Mouse (Mus musculus): ENCODE results near the gene Zfp691. TPM values are rescaled to one million over a fixed set of nuclear protein-coding genes. Genes with fewer than 3 reads are reported as not detected.

The Zfp691 gene
- total and polyA plus RNA-seq, 3 experiments, result 6.7 to 9.9 TPM; not detected in 1

DNA sequence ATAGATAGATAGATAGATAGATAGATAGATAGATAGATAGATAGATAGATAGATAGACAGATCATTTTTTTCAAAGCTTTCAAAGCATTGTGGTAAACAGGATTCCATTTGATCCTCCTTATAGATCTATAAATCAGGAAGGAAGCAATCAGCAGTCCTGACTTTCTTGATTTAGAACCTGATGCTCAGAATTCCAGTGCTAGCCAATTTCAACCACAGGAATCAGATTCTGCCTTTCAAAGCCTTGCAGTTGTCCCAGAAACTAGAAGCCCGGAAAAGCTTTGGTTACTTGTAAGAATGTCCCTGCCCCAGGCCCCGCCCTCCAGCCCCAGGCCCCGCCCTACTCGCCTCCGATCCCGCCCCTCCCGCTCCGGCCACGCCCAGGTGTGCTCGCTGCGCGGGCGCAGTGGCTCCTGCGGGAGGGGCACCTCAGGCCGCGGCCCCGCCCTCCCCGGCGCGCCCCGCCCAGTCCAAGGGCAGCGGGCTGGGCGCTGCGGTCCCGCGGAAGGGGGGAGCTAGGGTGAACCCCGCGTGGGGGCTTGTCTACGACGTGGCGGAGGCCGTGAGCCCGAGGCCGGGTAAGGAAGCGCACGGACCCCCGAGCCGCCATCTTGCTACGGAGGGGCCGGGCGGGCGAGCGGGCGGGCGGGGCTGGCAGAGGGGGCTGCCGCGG is 21.1 kb upstream of the Zfp691 start, which contains the start of gene Svbp:
Gene Svbp, plus strand, starts transcription at position 398 of the 673 bp plus-strand sequence.
- Histone ChIP-seq H3K9ac (ENCODE audit: control insufficient read depth, low read depth, low read length, poor library complexity, severe bottlenecking) (peak within 1 kb of the TSS; percentile 88), H3K4me1 (ENCODE audit: control insufficient read depth in 1 of 2, insufficient read depth in 2 of 2, low read length in 2 of 2) (peaks cover 19 to 36% of the 10 kb centered on the region in 2 experiments), H3K27me3 (ENCODE audit: control insufficient read depth in 1 of 2, insufficient read depth in 2 of 2, low read length in 2 of 2) (no peaks in the 10 kb centered on the region), H3K36me3 (ENCODE audit: control insufficient read depth in 1 of 2, insufficient read depth in 2 of 2, low read length in 2 of 2) (peaks cover 0 to 44% of the 10 kb centered on the region in 2 experiments; a peak in 2 of 4 replicates), H3K9me3 (replicated peaks; ENCODE audit: insufficient read depth, low read length) (no peaks in the 10 kb centered on the region), H3K79me2 (ENCODE audit: control insufficient read depth, insufficient read depth, low read length, poor library complexity) (peaks cover 5% of the 10 kb centered on the region; the same call in 1 of the 2 replicates), H3K27ac (ENCODE audit: control insufficient read depth, low read depth, low read length) (peak within 1 kb of the TSS; percentile 100), H3K4me3 (ENCODE audit: control insufficient read depth in 1 of 2, insufficient read depth in 1 of 2, low read depth in 2 of 2, low read length in 2 of 2) (peak within 1 kb of the TSS; percentile 84 to 88)
- TF ChIP-seq NELFE (IDR thresholded peaks at IDR 0.05; ENCODE audit: low read depth, low read length) (peak; percentile 46; the same call in 1 of the 2 replicates), GATA1 (IDR thresholded peaks at IDR 0.05; ENCODE audit: low read depth, low read length) (peak; percentile 55; the same call in 1 of the 2 replicates), SIN3A (IDR thresholded peaks at IDR 0.05; ENCODE audit: low read length) (peak; percentile 44; the same call in 1 of the 2 replicates), RCOR1 (IDR thresholded peaks at IDR 0.05; ENCODE audit: low read depth, low read length) (peak; percentile 90), ETS1 (IDR thresholded peaks at IDR 0.05; ENCODE audit: low read depth, low read length) (no peak), MAZ (IDR thresholded peaks at IDR 0.05; ENCODE audit: low read depth, low read length) (peak; percentile 88; the same call in 1 of the 2 replicates), MYB (IDR thresholded peaks at IDR 0.05; ENCODE audit: low read depth, low read length) (no peak), POLR2A (IDR thresholded peaks at IDR 0.05; ENCODE audit: control insufficient read depth in 1 of 2, insufficient read depth in 1 of 2, low read depth in 1 of 2, low read length in 2 of 2, poor library complexity in 1 of 2) (peak; percentile 50 to 54; a peak in 2 of 4 replicates), NRF1 (IDR thresholded peaks at IDR 0.05; ENCODE audit: insufficient read depth, low read depth, low read length, poor library complexity, severe bottlenecking) (peak; percentile 87), JUND (IDR thresholded peaks at IDR 0.05; ENCODE audit: low read depth, low read length) (no peak), CHD2 (IDR thresholded peaks at IDR 0.05; ENCODE audit: low read length) (no peak), CTCF (IDR thresholded peaks at IDR 0.05 in 2 of 3, conservative IDR thresholded peaks at IDR 0.05 in 1 of 3; ENCODE audit: control insufficient read depth in 1 of 3, insufficient read depth in 1 of 3, low read depth in 2 of 3, low read length in 3 of 3, poor library complexity in 1 of 3, severe bottlenecking in 1 of 3) (no peak), POLR2AphosphoS2 (IDR thresholded peaks at IDR 0.05; ENCODE audit: low read length) (no peak), ZMIZ1 (IDR thresholded peaks at IDR 0.05; ENCODE audit: low read depth, low read length) (peak; percentile 68; the same call in 1 of the 2 replicates), HCFC1 (IDR thresholded peaks at IDR 0.05; ENCODE audit: low read depth, low read length) (0 out of 2 replicates have a peak, but pooled peaks have one; percentile 2)
- DNase-seq (ENCODE audit: low read depth, low spot score), result peak; percentile 90

DNA sequence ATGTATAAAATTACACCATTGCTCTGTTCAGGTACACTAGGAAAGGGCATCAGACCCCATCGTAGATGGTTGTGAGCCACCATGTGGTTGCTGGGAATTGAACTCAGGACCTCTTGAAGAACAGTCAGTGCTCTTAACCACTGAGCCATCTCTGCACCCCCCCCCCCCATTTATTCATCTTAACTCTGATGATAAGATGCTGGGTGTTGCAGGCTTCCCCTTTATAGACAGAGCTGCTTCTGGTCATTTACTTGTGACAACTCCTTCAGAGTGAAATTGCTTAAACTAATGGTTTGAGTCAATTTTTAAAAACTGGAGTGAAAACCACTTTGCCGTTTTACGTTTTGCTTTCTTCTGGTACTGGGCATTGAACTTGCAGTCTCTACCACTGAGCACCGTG is 18.8 kb upstream of the Zfp691 start:
- no peaks in the 10 kb centered on the region for H3K27me3 ChIP-seq (ENCODE audit: control insufficient read depth in 1 of 2, insufficient read depth in 2 of 2, low read length in 2 of 2)
- no peaks in the 10 kb centered on the region for H3K9me3 ChIP-seq (replicated peaks; ENCODE audit: insufficient read depth, low read length)
- peak overlapping the region; percentile 15; the same call in 1 of the 2 replicates for H3K9ac ChIP-seq (ENCODE audit: control insufficient read depth, low read depth, low read length, poor library complexity, severe bottlenecking)
- H3K4me3 ChIP-seq (ENCODE audit: control insufficient read depth in 1 of 2, insufficient read depth in 1 of 2, low read depth in 2 of 2, low read length in 2 of 2), result no peak overlapping the region
- H3K79me2 ChIP-seq (ENCODE audit: control insufficient read depth, insufficient read depth, low read length, poor library complexity), result peaks cover 24% of the 10 kb centered on the region
- H3K27ac ChIP-seq (ENCODE audit: control insufficient read depth, low read depth, low read length), result peak overlapping the region; percentile 100
- peaks cover 0 to 48% of the 10 kb centered on the region in 2 experiments; a peak in 2 of 4 replicates for H3K36me3 ChIP-seq (ENCODE audit: control insufficient read depth in 1 of 2, insufficient read depth in 2 of 2, low read length in 2 of 2)
- H3K4me1 ChIP-seq (ENCODE audit: control insufficient read depth in 1 of 2, insufficient read depth in 2 of 2, low read length in 2 of 2), result peaks cover 19 to 40% of the 10 kb centered on the region in 2 experiments
- DNase-seq (ENCODE audit: low read depth, low spot score), result peak; percentile 61
- TF ChIP-seq TAL1 (IDR thresholded peaks at IDR 0.05; ENCODE audit: low read length) (no peak), RCOR1 (IDR thresholded peaks at IDR 0.05; ENCODE audit: low read depth, low read length) (no peak), GABPA (IDR thresholded peaks at IDR 0.05; ENCODE audit: low read depth, low read length) (no peak), BHLHE40 (IDR thresholded peaks at IDR 0.05; ENCODE audit: borderline replicate concordance, low read depth, low read length) (no peak), MEF2A (IDR thresholded peaks at IDR 0.05; ENCODE audit: extremely low read depth, insufficient replicate concordance, low read depth, low read length, poor library complexity, severe bottlenecking) (no peak), UBTF (IDR thresholded peaks at IDR 0.05; ENCODE audit: borderline replicate concordance, insufficient read depth, low read depth, low read length) (no peak), KAT2A (conservative IDR thresholded peaks at IDR 0.05; ENCODE audit: low read depth, low read length) (no peak), POLR2AphosphoS5 (IDR thresholded peaks at IDR 0.05; ENCODE audit: borderline replicate concordance, low read depth, low read length) (no peak), E2F4 (IDR thresholded peaks at IDR 0.05; ENCODE audit: borderline replicate concordance, low read depth, low read length) (no peak), USF2 (IDR thresholded peaks at IDR 0.05; ENCODE audit: borderline replicate concordance in 1 of 2, insufficient read depth in 1 of 2, low read depth in 1 of 2, low read length in 2 of 2) (no peak), MYB (IDR thresholded peaks at IDR 0.05; ENCODE audit: low read depth, low read length) (no peak), JUND (IDR thresholded peaks at IDR 0.05; ENCODE audit: low read depth, low read length) (no peak), POLR2A (IDR thresholded peaks at IDR 0.05; ENCODE audit: control insufficient read depth in 1 of 2, insufficient read depth in 1 of 2, low read depth in 1 of 2, low read length in 2 of 2, poor library complexity in 1 of 2) (no peak), HCFC1 (IDR thresholded peaks at IDR 0.05; ENCODE audit: low read depth, low read length) (no peak), MYC (IDR thresholded peaks at IDR 0.05; ENCODE audit: low read depth, low read length) (0 out of 2 replicates have a peak, but pooled peaks have one; percentile 13), MAX (IDR thresholded peaks at IDR 0.05; ENCODE audit: low read length) (no peak), ZC3H11A (IDR thresholded peaks at IDR 0.05; ENCODE audit: low read depth, low read length) (no peak), GATA1 (IDR thresholded peaks at IDR 0.05; ENCODE audit: low read depth, low read length) (peak; percentile 25; the same call in 1 of the 2 replicates), TCF12 (IDR thresholded peaks at IDR 0.05; ENCODE audit: low read depth, low read length) (no peak)
